Mouse (Mus musculus) heart, embryonic 15.5 days (tissue): ENCODE results near the gene Stxbp1. TPM values are rescaled to one million over a fixed set of nuclear protein-coding genes. Genes with fewer than 3 reads are reported as not detected.
A peak's percentile ranks its signal among the peaks of the same experiment; 100 is the strongest.

Experiments
- ATAC-seq: fragments of 200-750 bp; cut with Nextera tagmentation; replicated peaks from 2 replicates; pipeline ENCODE4 v1.8.0; 2017; ENCODE audit warnings: low read depth, moderate TSS enrichment; ENCODE audit not compliant: insufficient number of reproducible peaks, insufficient read depth, low FRiP score
- H3K27ac ChIP-seq: fragments of 300-500 bp; sonication (generic); 2 replicates; pipeline ENCODE4 v1.5.1; 2015; ENCODE audit warnings: mild to moderate bottlenecking, inconsistent platforms
- H3K27me3 ChIP-seq: fragments of 300-500 bp; sonication (generic); 2 replicates; pipeline ENCODE4 v1.6.1; 2015; ENCODE audit warnings: inconsistent platforms
- H3K36me3 ChIP-seq: fragments of 300-500 bp; sonication (generic); 2 replicates; pipeline ENCODE4 v1.6.1; 2015; ENCODE audit warnings: mild to moderate bottlenecking, inconsistent platforms
- H3K4me1 ChIP-seq: fragments of 300-500 bp; sonication (generic); replicated peaks from 2 replicates; pipeline ENCODE4 v1.6.1; 2015; ENCODE audit warnings: inconsistent platforms
- H3K4me2 ChIP-seq: fragments of 300-500 bp; sonication (generic); 2 replicates; pipeline ENCODE4 v1.6.1; 2015; ENCODE audit warnings: inconsistent platforms, mild to moderate bottlenecking, moderate library complexity
- H3K4me3 ChIP-seq: fragments of 300-500 bp; sonication (generic); 2 replicates; pipeline ENCODE4 v1.5.1; 2015; ENCODE audit warnings: mild to moderate bottlenecking, inconsistent platforms
- H3K9ac ChIP-seq: fragments of 300-500 bp; sonication (generic); 2 replicates; pipeline ENCODE4 v1.6.1; 2015; ENCODE audit warnings: mild to moderate bottlenecking, inconsistent platforms
- H3K9me3 ChIP-seq: fragments of 300-500 bp; sonication (generic); replicated peaks from 2 replicates; pipeline ENCODE4 v1.6.1; 2016; ENCODE audit warnings: inconsistent platforms
- WGBS: fragments of 180-500 bp; shearing (Covaris S2); methylation state at CpG from one replicate; pipeline ENCODE4 v1.1.7; 2015; ENCODE audit warnings: mixed read lengths; 5-methylcytosine and 5-hydroxymethylcytosine counted together
- polyA plus RNA-seq: library from polyadenylated mRNA; unstranded; fragments of >200 nt; fragmentation: Nextera tagmentation; extraction: Ambion mirVana; gene quantifications from 2 replicates; pipeline ENCODE4 v1.2.1, GENCODE M21; 2015

Gene Stxbp1
- polyA plus RNA-seq, 1 experiment from 2014 or later = 23.8 TPM

DNA sequence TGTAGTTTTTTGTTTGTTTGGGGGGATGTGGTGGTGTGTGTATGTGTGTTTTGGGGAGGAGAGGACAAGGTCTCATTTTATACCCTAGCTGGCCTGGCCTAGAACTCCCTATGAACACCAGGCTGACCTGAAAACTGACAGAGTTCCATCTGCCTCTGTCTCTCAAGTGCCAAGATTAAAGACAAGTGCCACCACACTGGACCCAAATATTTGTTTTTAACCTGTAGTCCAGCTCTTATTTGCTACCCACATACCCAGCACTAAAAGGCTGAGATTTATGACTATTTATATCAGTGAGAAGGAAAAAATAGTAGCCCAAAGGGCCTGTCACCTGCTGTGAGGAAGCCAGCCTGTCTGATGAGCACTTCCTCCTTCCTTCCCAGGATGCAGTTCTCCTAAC lies 11.5 kb downstream of the Stxbp1 start:
- Histone ChIP-seq H3K9ac (no peak overlapping the region), H3K27me3 (no peaks in the 10 kb centered on the region), H3K27ac (peak overlapping the region; percentile 65), H3K9me3 (no peaks in the 10 kb centered on the region), H3K4me1 (peaks cover 49% of the 10 kb centered on the region), H3K4me2 (no peak overlapping the region), H3K36me3 (no peaks in the 10 kb centered on the region), H3K4me3 (no peak overlapping the region)
- ATAC-seq = no peak

DNA sequence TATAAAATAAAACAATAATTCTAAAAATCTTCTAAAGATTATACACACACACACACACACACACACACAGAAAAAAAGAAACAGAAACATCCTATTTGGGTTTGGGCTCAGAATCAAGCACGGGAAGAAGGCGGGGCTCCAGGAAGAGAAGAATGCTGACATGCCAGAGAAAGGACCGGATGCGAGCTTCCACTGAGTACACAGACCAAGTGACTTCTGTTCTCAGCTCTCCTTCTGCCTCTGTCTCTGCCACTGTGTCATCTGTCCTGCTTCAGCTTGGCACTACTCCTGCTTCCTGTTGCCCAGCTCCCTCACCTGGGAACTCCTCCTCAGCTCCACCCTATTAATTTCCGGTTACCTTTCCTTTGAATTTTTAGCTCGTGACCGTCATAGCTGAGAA lies 12.5 kb downstream of the Stxbp1 start:
- 43% methylated on average over 7 of the region's 7 CpGs for WGBS
- peak; percentile 60; the same call in 1 of the 2 replicates for ATAC-seq
- Histone ChIP-seq H3K36me3 (no peaks in the 10 kb centered on the region), H3K4me3 (no peak overlapping the region), H3K9me3 (no peaks in the 10 kb centered on the region), H3K27ac (peak overlapping the region; percentile 65), H3K4me1 (peaks cover 48% of the 10 kb centered on the region), H3K9ac (no peak overlapping the region), H3K27me3 (no peaks in the 10 kb centered on the region), H3K4me2 (peak overlapping the region; percentile 28; the same call in 1 of the 2 replicates)

DNA sequence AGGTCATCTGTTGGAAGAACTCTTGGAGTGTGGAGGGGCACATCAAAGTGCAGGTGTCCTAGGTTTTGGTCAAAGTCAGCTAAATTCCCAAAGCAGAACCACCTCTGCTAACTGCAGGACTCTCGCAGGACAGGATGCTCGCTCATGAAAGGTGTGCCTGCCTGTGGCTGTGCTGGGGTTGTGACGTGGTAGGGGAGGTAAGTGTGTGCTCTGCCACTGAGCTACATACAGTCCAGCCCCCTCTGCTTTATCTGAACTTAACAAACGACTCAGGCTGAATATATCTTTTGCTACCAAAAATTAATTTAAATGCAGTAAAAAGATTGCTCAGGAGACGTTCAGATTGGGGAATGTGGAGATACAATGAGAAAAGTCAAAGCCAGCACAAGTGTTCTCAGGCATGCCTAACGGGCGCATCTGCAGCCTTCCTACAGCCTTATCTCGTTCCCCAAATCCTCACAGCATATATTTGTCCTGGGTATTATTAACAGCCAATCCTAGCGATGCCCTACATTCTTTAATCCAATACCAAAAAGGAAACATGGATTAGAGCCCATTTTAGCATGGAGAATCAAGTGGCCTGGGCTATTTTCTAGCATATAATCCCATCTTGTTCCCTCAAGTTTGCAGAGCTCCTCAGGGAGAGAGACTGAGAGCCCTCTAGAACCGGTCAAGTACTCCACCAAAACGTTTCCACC lies 17.9 kb downstream of the Stxbp1 start:
- Histone ChIP-seq H3K27me3 (no peaks in the 10 kb centered on the region), H3K9me3 (no peaks in the 10 kb centered on the region), H3K4me3 (no peak overlapping the region), H3K4me2 (no peak overlapping the region), H3K27ac (peak overlapping the region; percentile 65), H3K4me1 (peaks cover 22% of the 10 kb centered on the region), H3K9ac (no peak overlapping the region), H3K36me3 (no peaks in the 10 kb centered on the region)
- no peak for ATAC-seq
- 50% methylated on average over 11 of the region's 11 CpGs for WGBS

DNA sequence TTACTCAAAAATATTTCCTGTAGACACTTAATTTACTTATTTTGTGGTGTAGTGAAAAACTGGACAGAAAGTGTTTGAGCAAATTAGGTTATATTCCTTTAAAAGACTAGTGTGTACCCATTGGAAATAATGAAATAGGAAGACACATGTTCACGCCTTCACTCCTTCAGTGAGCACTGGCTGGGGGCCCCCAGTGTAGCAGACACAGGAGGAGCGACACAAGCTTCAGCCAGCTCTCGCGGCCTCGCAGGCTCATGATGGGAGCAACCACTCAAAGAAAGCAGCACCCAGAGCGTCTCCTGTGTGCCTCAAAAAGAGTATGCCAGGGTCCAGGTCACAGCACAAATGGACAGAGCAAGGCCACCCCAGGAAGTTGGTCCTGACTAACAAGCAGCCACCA lies 21.2 kb downstream of the Stxbp1 start:
- WGBS = 71% methylated on average over 6 of the region's 6 CpGs
- H3K27me3 ChIP-seq = no peaks in the 10 kb centered on the region
- no peak for ATAC-seq

DNA sequence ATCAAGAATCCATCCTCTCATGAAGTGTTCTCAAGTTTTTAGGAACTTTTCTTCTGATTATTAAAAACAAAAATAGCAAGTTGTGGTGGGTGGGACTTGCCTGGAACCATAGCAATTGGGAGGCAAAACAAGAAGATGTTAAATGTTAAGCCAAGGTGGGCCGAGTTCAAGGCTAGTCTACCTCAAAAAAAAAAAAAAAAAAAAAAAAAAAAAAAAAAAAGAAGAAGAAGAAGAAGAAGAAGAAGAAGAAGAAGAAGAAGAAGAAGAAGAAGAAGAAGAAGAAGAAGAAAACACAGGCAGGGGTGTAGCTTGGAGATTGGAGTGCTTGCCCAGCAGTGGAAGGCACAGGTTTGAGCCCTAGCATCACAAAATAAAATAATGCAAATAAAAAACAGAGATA lies 22.3 kb downstream of the Stxbp1 start:
- Histone ChIP-seq H3K4me1 (peaks cover 20% of the 10 kb centered on the region), H3K9ac (no peak overlapping the region), H3K9me3 (no peaks in the 10 kb centered on the region), H3K27ac (no peak overlapping the region), H3K4me3 (no peak overlapping the region), H3K4me2 (no peak overlapping the region), H3K36me3 (no peaks in the 10 kb centered on the region; the same call in 1 of the 2 replicates), H3K27me3 (no peaks in the 10 kb centered on the region)
- no peak for ATAC-seq
- WGBS = 100% methylated on average over 1 of the region's 1 CpGs

More for the DNA sequence above, 21.2 kb downstream of the Stxbp1 start:
- Histone ChIP-seq H3K36me3 (no peaks in the 10 kb centered on the region; the same call in 1 of the 2 replicates), H3K9ac (no peak overlapping the region), H3K4me3 (no peak overlapping the region), H3K9me3 (no peaks in the 10 kb centered on the region), H3K4me2 (no peak overlapping the region), H3K4me1 (peaks cover 24% of the 10 kb centered on the region), H3K27ac (no peak overlapping the region)

DNA sequence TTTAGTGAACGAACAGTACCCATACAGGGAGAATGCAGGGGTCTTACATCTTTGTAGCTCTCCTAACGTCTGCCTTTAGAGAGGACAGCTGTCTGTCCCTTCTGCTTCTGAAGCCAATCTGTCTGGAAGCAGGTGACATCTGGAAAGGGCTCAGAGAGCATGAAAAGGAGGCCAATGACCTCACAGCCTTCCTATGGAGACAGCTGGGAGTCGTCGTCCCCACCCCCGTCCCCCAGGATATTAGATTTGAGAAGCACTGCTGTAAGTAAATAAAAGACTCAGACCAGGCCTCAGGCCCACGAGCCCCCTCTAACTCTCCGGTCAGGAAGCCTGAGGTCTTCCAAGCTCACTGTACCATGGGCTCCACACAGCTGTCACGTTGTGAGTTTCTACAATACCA lies 22.9 kb downstream of the Stxbp1 start:
- ATAC-seq = no peak
- 60% methylated on average over 8 of the region's 8 CpGs for WGBS
- H3K36me3 ChIP-seq = no peaks in the 10 kb centered on the region; the same call in 1 of the 2 replicates
- H3K4me2 ChIP-seq = no peak overlapping the region
- no peaks in the 10 kb centered on the region for H3K27me3 ChIP-seq
- no peak overlapping the region for H3K27ac ChIP-seq
- H3K9me3 ChIP-seq = no peaks in the 10 kb centered on the region
- H3K4me1 ChIP-seq = peaks cover 14% of the 10 kb centered on the region
- H3K4me3 ChIP-seq = no peak overlapping the region
- no peak overlapping the region for H3K9ac ChIP-seq

DNA sequence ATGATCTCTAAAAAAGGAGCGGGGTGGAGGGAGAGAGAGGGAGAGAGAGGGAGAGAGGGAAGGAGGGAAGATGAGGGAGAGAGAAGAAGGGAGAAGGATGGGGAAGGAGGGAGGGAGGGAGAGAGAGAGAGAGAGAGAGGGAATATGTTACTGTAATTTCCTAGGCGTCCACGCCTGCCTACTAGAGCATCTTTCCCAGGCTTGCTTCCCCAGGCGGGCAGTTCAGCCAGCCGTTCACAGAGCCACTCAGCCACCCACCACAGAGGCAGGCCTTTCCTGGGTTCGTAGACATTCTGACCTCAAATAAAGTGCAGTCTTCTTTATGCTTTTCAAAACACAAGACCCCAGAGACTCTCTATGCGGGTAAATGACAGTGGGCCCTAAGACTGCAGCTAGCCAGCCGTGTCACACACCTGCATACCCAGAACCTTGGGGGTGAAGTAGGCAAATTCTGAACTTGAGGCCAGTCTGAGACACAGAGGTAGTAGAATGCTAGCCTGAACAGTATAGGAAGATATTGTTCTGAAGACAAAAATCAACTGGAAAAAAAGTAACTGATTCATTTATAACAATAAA lies 23.4 kb downstream of the Stxbp1 start:
- ATAC-seq = no peak
- Histone ChIP-seq H3K27me3 (no peaks in the 10 kb centered on the region), H3K4me2 (no peak overlapping the region), H3K36me3 (no peaks in the 10 kb centered on the region; the same call in 1 of the 2 replicates), H3K4me1 (peaks cover 9% of the 10 kb centered on the region), H3K9ac (no peak overlapping the region), H3K27ac (no peak overlapping the region), H3K9me3 (no peaks in the 10 kb centered on the region), H3K4me3 (no peak overlapping the region)
- WGBS = 67% methylated on average over 8 of the region's 8 CpGs

DNA sequence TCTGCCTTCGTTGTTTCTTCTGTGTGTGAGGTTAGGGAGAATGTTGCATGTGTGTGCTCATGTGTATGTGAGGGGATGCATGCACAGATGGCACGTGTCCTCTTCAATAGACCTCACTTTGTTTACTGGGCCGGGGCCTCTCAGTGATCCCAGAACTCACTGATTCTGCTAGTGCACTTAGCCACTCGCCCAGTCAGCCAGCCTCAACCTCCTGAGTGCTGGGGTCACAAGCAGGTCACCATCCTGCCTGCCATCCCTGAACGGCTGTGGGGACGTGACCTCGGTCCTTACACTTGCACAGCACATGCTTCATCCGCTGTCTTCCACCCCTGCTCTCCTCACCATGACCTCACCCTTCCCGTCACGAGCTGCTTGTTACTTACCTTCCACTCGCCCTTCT lies 23.9 kb downstream of the Stxbp1 start:
- H3K27ac ChIP-seq = no peak overlapping the region
- ATAC-seq = no peak
- no peaks in the 10 kb centered on the region for H3K27me3 ChIP-seq
- WGBS = 43% methylated on average over 11 of the region's 11 CpGs
- no peak overlapping the region for H3K9ac ChIP-seq
- H3K4me3 ChIP-seq = no peak overlapping the region
- H3K9me3 ChIP-seq = no peaks in the 10 kb centered on the region
- no peak overlapping the region for H3K4me2 ChIP-seq
- H3K36me3 ChIP-seq = peaks cover 2% of the 10 kb centered on the region; the same call in 1 of the 2 replicates
- peaks cover 7% of the 10 kb centered on the region; the same call in 1 of the 2 replicates for H3K4me1 ChIP-seq

DNA sequence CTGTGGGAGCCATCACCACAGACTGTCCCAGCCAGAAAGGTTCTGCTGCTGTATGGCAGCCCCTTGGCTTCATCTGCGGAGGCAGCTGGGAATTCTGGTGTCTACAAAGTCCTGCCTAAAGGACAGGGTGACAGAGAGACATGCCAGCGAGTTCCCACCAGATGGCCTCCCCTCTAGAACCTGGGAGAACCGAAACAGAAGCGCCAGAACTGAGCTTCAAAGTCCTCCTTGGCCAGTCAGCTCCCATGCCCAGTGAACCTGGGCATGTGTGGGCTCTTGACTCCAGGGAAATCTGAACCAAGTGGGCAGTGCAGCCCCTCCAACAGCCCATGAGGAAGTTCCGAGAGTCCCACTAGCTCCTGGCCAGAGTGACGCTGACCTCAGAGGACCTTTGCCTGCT lies 24.4 kb downstream of the Stxbp1 start:
- H3K4me2 ChIP-seq = no peak overlapping the region
- H3K36me3 ChIP-seq = peaks cover 7% of the 10 kb centered on the region; the same call in 1 of the 2 replicates
- H3K9ac ChIP-seq = no peak overlapping the region
- peaks cover 7% of the 10 kb centered on the region; the same call in 1 of the 2 replicates for H3K4me1 ChIP-seq
- H3K4me3 ChIP-seq = no peak overlapping the region
- H3K27me3 ChIP-seq = no peaks in the 10 kb centered on the region
- no peaks in the 10 kb centered on the region for H3K9me3 ChIP-seq
- 74% methylated on average over 6 of the region's 6 CpGs for WGBS
- no peak for ATAC-seq
- no peak overlapping the region for H3K27ac ChIP-seq

DNA sequence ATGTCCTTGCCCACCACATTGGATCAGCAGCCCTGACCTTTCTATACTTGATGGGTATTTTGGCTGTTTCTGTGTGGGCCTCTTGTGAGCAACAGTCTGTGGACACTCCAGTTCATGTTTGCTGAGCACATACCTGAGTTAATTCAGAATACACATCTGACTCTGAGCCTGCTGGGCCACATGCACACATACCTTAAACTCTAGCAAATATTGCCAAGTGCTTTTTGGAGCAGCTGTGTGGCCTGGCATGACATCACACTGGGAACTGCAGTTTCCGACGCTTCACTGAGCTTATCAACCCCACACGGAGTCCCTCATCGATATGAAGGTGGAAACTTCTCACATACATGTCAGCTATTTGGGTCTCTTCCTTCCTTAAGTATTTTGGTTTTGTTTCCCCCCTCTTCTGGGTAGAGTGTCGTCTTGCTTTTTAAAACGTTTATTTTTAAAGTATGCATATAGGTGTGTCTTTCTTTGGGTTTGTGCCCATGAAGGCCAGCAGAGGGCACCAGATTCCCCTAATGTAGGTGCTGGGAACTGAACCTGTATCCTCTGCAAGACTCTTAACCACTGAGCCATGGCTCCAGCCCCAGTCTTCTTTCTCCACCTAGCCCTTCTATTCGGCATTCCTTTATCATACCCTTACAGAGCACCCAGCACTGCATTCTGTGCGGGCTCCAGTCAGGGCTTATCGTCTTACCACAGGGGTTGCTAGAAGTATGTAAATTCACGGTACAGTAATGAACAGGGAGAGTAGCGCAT lies 25.8 kb downstream of the Stxbp1 start:
- no peaks in the 10 kb centered on the region for H3K9me3 ChIP-seq
- no peak overlapping the region for H3K4me3 ChIP-seq
- WGBS = 59% methylated on average over 11 of the region's 11 CpGs
- no peak overlapping the region for H3K4me2 ChIP-seq
- H3K9ac ChIP-seq = no peak overlapping the region
- ATAC-seq = no peak
- H3K27me3 ChIP-seq = no peaks in the 10 kb centered on the region
- peaks cover 9% of the 10 kb centered on the region; the same call in 1 of the 2 replicates for H3K36me3 ChIP-seq
- H3K27ac ChIP-seq = no peak overlapping the region
- H3K4me1 ChIP-seq = peaks cover 7% of the 10 kb centered on the region; the same call in 1 of the 2 replicates

DNA sequence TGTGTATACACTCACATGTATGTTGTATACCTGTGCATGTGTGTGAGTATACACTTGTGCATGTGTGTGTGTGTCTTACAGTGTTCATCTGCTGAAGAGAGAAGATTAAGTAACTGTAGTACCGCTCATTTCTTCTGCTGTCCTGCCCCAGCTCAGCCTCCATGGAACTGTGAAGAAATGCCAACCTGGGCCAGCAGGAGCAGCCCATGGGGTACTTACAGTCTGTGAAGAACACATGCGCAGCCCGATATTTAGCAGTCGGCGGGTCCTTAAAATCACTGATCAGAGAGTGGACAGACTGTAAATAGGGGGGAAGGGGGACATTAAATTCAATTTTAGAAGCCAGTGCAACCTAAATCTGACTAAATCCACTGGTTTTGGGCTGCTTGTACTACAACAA lies 28.8 kb downstream of the Stxbp1 start:
- no peak overlapping the region for H3K4me3 ChIP-seq
- 95% methylated on average over 5 of the region's 5 CpGs for WGBS
- no peaks in the 10 kb centered on the region for H3K27me3 ChIP-seq
- ATAC-seq = no peak
- peaks cover 22% of the 10 kb centered on the region; the same call in 1 of the 2 replicates for H3K36me3 ChIP-seq
- no peak overlapping the region for H3K27ac ChIP-seq
- H3K9ac ChIP-seq = no peak overlapping the region
- H3K4me2 ChIP-seq = no peak overlapping the region
- peaks cover 4% of the 10 kb centered on the region; the same call in 1 of the 2 replicates for H3K4me1 ChIP-seq
- no peaks in the 10 kb centered on the region for H3K9me3 ChIP-seq
